Mouse (Mus musculus): ENCODE results near the gene Pttg1ip.

GRCm38 (mm10) chr10:77561508-77561907 lies 20.0 kb upstream of the Pttg1ip start:
- no peak for TF ChIP-seq GATA1 (IDR thresholded peaks at IDR 0.05; ENCODE audit: borderline replicate concordance, low read length)
- no peak for TF ChIP-seq POLR2AphosphoS5 (IDR thresholded peaks at IDR 0.05; ENCODE audit: insufficient replicate concordance, low read depth, low read length)
- TF ChIP-seq CTCF (IDR thresholded peaks at IDR 0.05; ENCODE audit: low read depth, low read length): no peak
